Mouse (Mus musculus) ES-Bruce4 (cell line): ENCODE data around the gene Plcxd1. TPM values are rescaled to one million over a fixed set of nuclear protein-coding genes. Genes with fewer than 3 reads are reported as not detected.

Experiments
- H3K27ac ChIP-seq: 2 replicates; pipeline ENCODE4 v1.5.1; 2012; ENCODE audit warnings: low read length, inconsistent platforms; ENCODE audit not compliant: insufficient read depth
- H3K27me3 ChIP-seq: 2 replicates; pipeline ENCODE4 v1.6.1; 2012; ENCODE audit warnings: mild to moderate bottlenecking, low read length, inconsistent platforms; ENCODE audit not compliant: control insufficient read depth, poor library complexity, insufficient read depth, severe bottlenecking
- H3K36me3 ChIP-seq: 2 replicates; pipeline ENCODE4 v1.6.1; 2012; ENCODE audit warnings: inconsistent platforms, mild to moderate bottlenecking, low read length, moderate library complexity; ENCODE audit not compliant: control insufficient read depth, poor library complexity, insufficient read depth, severe bottlenecking
- H3K4me1 ChIP-seq: one replicate; pipeline ENCODE4 v1.8.1; 2011; ENCODE audit warnings: low read length; ENCODE audit not compliant: control insufficient read depth, insufficient read depth
- H3K4me3 ChIP-seq: 2 replicates; pipeline ENCODE4 v1.5.1; 2011; ENCODE audit warnings: low read depth, mild to moderate bottlenecking, low read length
- H3K9ac ChIP-seq: 2 replicates; pipeline ENCODE4 v1.6.1; 2012; ENCODE audit warnings: low read depth, mild to moderate bottlenecking, inconsistent platforms; ENCODE audit not compliant: poor library complexity, severe bottlenecking
- H3K9me3 ChIP-seq: replicated peaks from 2 replicates; pipeline ENCODE4 v1.6.1; 2012; ENCODE audit warnings: mild to moderate bottlenecking, low read length, inconsistent platforms; ENCODE audit not compliant: control insufficient read depth, poor library complexity, insufficient read depth, severe bottlenecking
- CTCF ChIP-seq: IDR thresholded peaks from one replicate; pipeline ENCODE4 v1.8.1; 2011; ENCODE audit warnings: low read depth, low read length
- EP300 ChIP-seq: IDR thresholded peaks from 2 replicates; pipeline ENCODE4 v1.6.1; 2011; ENCODE audit warnings: low read depth, low read length; ENCODE audit not compliant: insufficient read depth
- POLR2A ChIP-seq: IDR thresholded peaks from one replicate; pipeline ENCODE4 v1.8.1; 2011; ENCODE audit warnings: low read length; ENCODE audit not compliant: insufficient read depth
- polyA plus RNA-seq: library from polyadenylated mRNA; stranded (reverse); fragments of >200 nt; gene quantifications from 2 replicates; pipeline ENCODE4 v1.2.4, GENCODE M21; 2011; ENCODE audit warnings: low read depth; ENCODE audit not compliant: missing spikeins, insufficient read depth, insufficient read length

Gene Plcxd1
- polyA plus RNA-seq, 1 experiment, result 2.9 TPM

- Histone ChIP-seq H3K27ac (no peak overlapping the region), H3K4me1 (peaks cover 14% of the 10 kb centered on the region), H3K27me3 (no peaks in the 10 kb centered on the region), H3K9me3 (no peaks in the 10 kb centered on the region), H3K9ac (no peak overlapping the region), H3K36me3 (peaks cover 13% of the 10 kb centered on the region), H3K4me3 (peak overlapping the region; percentile 50)
- TF ChIP-seq CTCF, result no peak
- TF ChIP-seq POLR2A, result no peak
- TF ChIP-seq EP300, result no peak
Measured at GRCm38 (mm10) chr5:110101716-110102347, 2.1 kb downstream of the Plcxd1 start.

GRCm38 (mm10) chr5:110102429-110102828, 2.7 kb downstream of the Plcxd1 start:
- no peaks in the 10 kb centered on the region for H3K27me3 ChIP-seq
- no peak overlapping the region for H3K9ac ChIP-seq
- 0 out of 2 replicates have a peak overlapping the region, but pooled peaks have one; percentile 50 for H3K4me3 ChIP-seq
- H3K9me3 ChIP-seq, result no peaks in the 10 kb centered on the region
- peaks cover 13% of the 10 kb centered on the region for H3K36me3 ChIP-seq
- peaks cover 12% of the 10 kb centered on the region for H3K4me1 ChIP-seq
- TF ChIP-seq EP300, result no peak
- no peak for TF ChIP-seq CTCF
- no peak for TF ChIP-seq POLR2A
- H3K27ac ChIP-seq, result no peak overlapping the region

- Histone ChIP-seq H3K4me1 (peaks cover 12% of the 10 kb centered on the region), H3K27ac (no peak overlapping the region), H3K4me3 (no peak overlapping the region), H3K27me3 (no peaks in the 10 kb centered on the region), H3K9me3 (no peaks in the 10 kb centered on the region), H3K36me3 (peaks cover 13% of the 10 kb centered on the region), H3K9ac (no peak overlapping the region)
- TF ChIP-seq POLR2A, result no peak
- no peak for TF ChIP-seq CTCF
Measured at GRCm38 (mm10) chr5:110102853-110103625, 3.3 kb downstream of the Plcxd1 start.

- H3K9ac ChIP-seq, result no peak overlapping the region
- no peaks in the 10 kb centered on the region for H3K27me3 ChIP-seq
- H3K36me3 ChIP-seq, result peaks cover 13% of the 10 kb centered on the region
- H3K9me3 ChIP-seq, result no peaks in the 10 kb centered on the region
- peak overlapping the region; percentile 3 for H3K4me3 ChIP-seq
- H3K27ac ChIP-seq, result no peak overlapping the region
- peaks cover 8% of the 10 kb centered on the region for H3K4me1 ChIP-seq
- no peak for TF ChIP-seq EP300
- no peak for TF ChIP-seq CTCF
- no peak for TF ChIP-seq POLR2A
Measured at GRCm38 (mm10) chr5:110103901-110104615, 4.3 kb downstream of the Plcxd1 start.

- Histone ChIP-seq H3K4me3 (peak overlapping the region; percentile 28), H3K36me3 (peaks cover 13% of the 10 kb centered on the region), H3K9ac (no peak overlapping the region), H3K27ac (no peak overlapping the region), H3K27me3 (no peaks in the 10 kb centered on the region), H3K9me3 (no peaks in the 10 kb centered on the region), H3K4me1 (peaks cover 8% of the 10 kb centered on the region)
- TF ChIP-seq POLR2A, result no peak
Measured at GRCm38 (mm10) chr5:110104616-110105380, 5.0 kb downstream of the Plcxd1 start.
